Mouse (Mus musculus): ENCODE measurements around the gene Fen1. TPM values are rescaled to one million over a fixed set of nuclear protein-coding genes. Genes with fewer than 3 reads are reported as not detected.

Fen1 gene
- polyA plus RNA-seq, 1 experiment from 2014 or later: 188 TPM

GRCm38 (mm10) chr19:10186569-10186968, 17.4 kb downstream of the Fen1 start:
- no peak overlapping the region for H3K27ac ChIP-seq
- WGBS: 95% methylated on average over 8 of the region's 8 CpGs

GRCm38 (mm10) chr19:10185876-10186275, 18.1 kb downstream of the Fen1 start:
- Histone ChIP-seq H3K36me3 (peaks cover 64% of the 10 kb centered on the region), H3K4me3 (no peak overlapping the region), H3K4me1 (peaks cover 34% of the 10 kb centered on the region), H3K27ac (no peak overlapping the region), H3K9me3 (replicated peaks) (no peaks in the 10 kb centered on the region), H3K27me3 (ENCODE audit: low read depth, poor library complexity, severe bottlenecking) (no peaks in the 10 kb centered on the region)
- DNase-seq (ENCODE audit: low spot score): no peak
- 100% methylated on average over 3 of the region's 3 CpGs for WGBS

More at GRCm38 (mm10) chr19:10186569-10186968, 17.4 kb downstream of the Fen1 start:
- H3K4me1 ChIP-seq: peaks cover 34% of the 10 kb centered on the region
- H3K4me3 ChIP-seq: no peak overlapping the region
- no peak for DNase-seq (ENCODE audit: low spot score)
- no peaks in the 10 kb centered on the region for H3K27me3 ChIP-seq (ENCODE audit: low read depth, poor library complexity, severe bottlenecking)
- H3K9me3 ChIP-seq (replicated peaks): no peaks in the 10 kb centered on the region
- H3K36me3 ChIP-seq: peaks cover 70% of the 10 kb centered on the region

GRCm38 (mm10) chr19:10184096-10184495, 19.9 kb downstream of the Fen1 start:
- DNase-seq (ENCODE audit: low spot score): peak; percentile 48
- H3K27ac ChIP-seq: peak overlapping the region; percentile 98

GRCm38 (mm10) chr19:10183299-10183983, 20.5 kb downstream of the Fen1 start:
- peak overlapping the region; percentile 98 for H3K27ac ChIP-seq
- no peaks in the 10 kb centered on the region for H3K27me3 ChIP-seq (ENCODE audit: low read depth, poor library complexity, severe bottlenecking)
- DNase-seq (ENCODE audit: low spot score): peak; percentile 78
- WGBS: 1% methylated on average over 35 of the region's 35 CpGs
- peaks cover 30% of the 10 kb centered on the region for H3K4me1 ChIP-seq
- H3K9me3 ChIP-seq (replicated peaks): no peaks in the 10 kb centered on the region
- peak overlapping the region; percentile 87 for H3K4me3 ChIP-seq
- peaks cover 40% of the 10 kb centered on the region for H3K36me3 ChIP-seq

More at GRCm38 (mm10) chr19:10184096-10184495, 19.9 kb downstream of the Fen1 start:
- Histone ChIP-seq H3K4me3 (peak overlapping the region; percentile 87), H3K9me3 (replicated peaks) (no peaks in the 10 kb centered on the region), H3K4me1 (peaks cover 34% of the 10 kb centered on the region), H3K36me3 (peaks cover 46% of the 10 kb centered on the region), H3K27me3 (ENCODE audit: low read depth, poor library complexity, severe bottlenecking) (no peaks in the 10 kb centered on the region)
- 21% methylated on average over 12 of the region's 12 CpGs for WGBS

GRCm38 (mm10) chr19:10182670-10183298, 21.2 kb downstream of the Fen1 start, which contains the start of gene Fads1:
Fads1 (plus strand) TSS chr19:10182888.
- DNase-seq (ENCODE audit: low spot score): peak; percentile 94
- Histone ChIP-seq H3K9me3 (replicated peaks) (no peaks in the 10 kb centered on the region), H3K4me1 (peaks cover 23% of the 10 kb centered on the region), H3K27ac (peak within 1 kb of the TSS; percentile 98), H3K27me3 (ENCODE audit: low read depth, poor library complexity, severe bottlenecking) (no peaks in the 10 kb centered on the region), H3K4me3 (peak within 1 kb of the TSS; percentile 87), H3K36me3 (peaks cover 33% of the 10 kb centered on the region)
- under 1% methylated on average over 70 of the region's 70 CpGs for WGBS

GRCm38 (mm10) chr19:10182142-10182541, 21.8 kb downstream of the Fen1 start:
- peak overlapping the region; percentile 98 for H3K27ac ChIP-seq

GRCm38 (mm10) chr19:10181225-10181624, 22.7 kb downstream of the Fen1 start:
- peaks cover 18% of the 10 kb centered on the region for H3K36me3 ChIP-seq

More at GRCm38 (mm10) chr19:10182142-10182541, 21.8 kb downstream of the Fen1 start:
- WGBS: 41% methylated on average over 7 of the region's 7 CpGs
- no peaks in the 10 kb centered on the region for H3K9me3 ChIP-seq (replicated peaks)
- H3K36me3 ChIP-seq: peaks cover 27% of the 10 kb centered on the region
- peaks cover 18% of the 10 kb centered on the region for H3K4me1 ChIP-seq
- H3K27me3 ChIP-seq (ENCODE audit: low read depth, poor library complexity, severe bottlenecking): no peaks in the 10 kb centered on the region
- DNase-seq (ENCODE audit: low spot score): no peak
- H3K4me3 ChIP-seq: peak overlapping the region; percentile 87

GRCm38 (mm10) chr19:10176941-10177372, 27.0 kb downstream of the Fen1 start:
- Histone ChIP-seq H3K36me3 (no peaks in the 10 kb centered on the region), H3K27ac (no peak overlapping the region), H3K9me3 (replicated peaks) (no peaks in the 10 kb centered on the region), H3K4me1 (peaks cover under 1% of the 10 kb centered on the region; the same call in 1 of the 2 replicates), H3K4me3 (no peak overlapping the region), H3K27me3 (ENCODE audit: low read depth, poor library complexity, severe bottlenecking) (no peaks in the 10 kb centered on the region)
- no peak for DNase-seq (ENCODE audit: low spot score)
- 82% methylated on average over 7 of the region's 7 CpGs for WGBS

More at GRCm38 (mm10) chr19:10181225-10181624, 22.7 kb downstream of the Fen1 start:
- Histone ChIP-seq H3K27ac (no peak overlapping the region), H3K4me1 (peaks cover 18% of the 10 kb centered on the region), H3K27me3 (ENCODE audit: low read depth, poor library complexity, severe bottlenecking) (no peaks in the 10 kb centered on the region), H3K9me3 (replicated peaks) (no peaks in the 10 kb centered on the region), H3K4me3 (no peak overlapping the region)
- WGBS: 95% methylated on average over 7 of the region's 7 CpGs
- no peak for DNase-seq (ENCODE audit: low spot score)

GRCm38 (mm10) chr19:10176477-10176876, 27.5 kb downstream of the Fen1 start:
- no peaks in the 10 kb centered on the region for H3K36me3 ChIP-seq
- no peaks in the 10 kb centered on the region for H3K9me3 ChIP-seq (replicated peaks)
- 85% methylated on average over 1 of the region's 1 CpGs for WGBS
- H3K4me3 ChIP-seq: no peak overlapping the region
- no peaks in the 10 kb centered on the region for H3K4me1 ChIP-seq
- H3K27ac ChIP-seq: no peak overlapping the region
- DNase-seq (ENCODE audit: low spot score): no peak
- no peaks in the 10 kb centered on the region for H3K27me3 ChIP-seq (ENCODE audit: low read depth, poor library complexity, severe bottlenecking)

GRCm38 (mm10) chr19:10174956-10175355, 29.0 kb downstream of the Fen1 start:
- 68% methylated on average over 4 of the region's 4 CpGs for WGBS
- Histone ChIP-seq H3K4me3 (no peak overlapping the region), H3K27ac (no peak overlapping the region), H3K27me3 (ENCODE audit: low read depth, poor library complexity, severe bottlenecking) (no peaks in the 10 kb centered on the region), H3K36me3 (no peaks in the 10 kb centered on the region), H3K4me1 (no peaks in the 10 kb centered on the region), H3K9me3 (replicated peaks) (no peaks in the 10 kb centered on the region)
- DNase-seq (ENCODE audit: low spot score): no peak

GRCm38 (mm10) chr19:10173844-10174539, 30.0 kb downstream of the Fen1 start:
- H3K4me3 ChIP-seq: no peak overlapping the region
- H3K27me3 ChIP-seq (ENCODE audit: low read depth, poor library complexity, severe bottlenecking): no peaks in the 10 kb centered on the region
- no peaks in the 10 kb centered on the region for H3K9me3 ChIP-seq (replicated peaks)
- DNase-seq (ENCODE audit: low spot score): no peak
- no peaks in the 10 kb centered on the region for H3K36me3 ChIP-seq
- H3K27ac ChIP-seq: no peak overlapping the region
- no peaks in the 10 kb centered on the region for H3K4me1 ChIP-seq
- 95% methylated on average over 7 of the region's 7 CpGs for WGBS

- no peaks in the 10 kb centered on the region for H3K27me3 ChIP-seq (ENCODE audit: low read depth, poor library complexity, severe bottlenecking)
- 89% methylated on average over 5 of the region's 5 CpGs for WGBS
- no peak overlapping the region for H3K4me3 ChIP-seq
- H3K9me3 ChIP-seq (replicated peaks): no peaks in the 10 kb centered on the region
- DNase-seq (ENCODE audit: low spot score): no peak
- no peak overlapping the region for H3K27ac ChIP-seq
- H3K36me3 ChIP-seq: no peaks in the 10 kb centered on the region
- no peaks in the 10 kb centered on the region for H3K4me1 ChIP-seq
Observed at GRCm38 (mm10) chr19:10173116-10173718, 30.8 kb downstream of the Fen1 start.
